Mouse (Mus musculus) lung, embryonic 16.5 days (tissue): Measurements from ENCODE around the gene Cfap36. TPM values are rescaled to one million over a fixed set of nuclear protein-coding genes. Genes with fewer than 3 reads are reported as not detected.

ENCODE experiments used
- ATAC-seq: fragments of 200-750 bp; cut with Nextera tagmentation; 2 replicates; pipeline ENCODE4 v1.8.0; 2017; ENCODE audit warnings: low read depth, mild to moderate bottlenecking, moderate library complexity
- H3K27ac ChIP-seq: fragments of 300-500 bp; sonication (generic); 2 replicates; pipeline ENCODE4 v1.5.1; 2014; ENCODE audit warnings: mild to moderate bottlenecking, control low read depth, low read length
- H3K27me3 ChIP-seq: fragments of 300-500 bp; sonication (generic); 2 replicates; pipeline ENCODE4 v1.6.1; 2014; ENCODE audit warnings: low read depth, low read length, mixed read lengths; ENCODE audit not compliant: control insufficient read depth, insufficient read depth
- H3K36me3 ChIP-seq: fragments of 300-500 bp; sonication (generic); 2 replicates; pipeline ENCODE4 v1.6.1; 2014; ENCODE audit warnings: low read length; ENCODE audit not compliant: control insufficient read depth, insufficient read depth
- H3K4me1 ChIP-seq: fragments of 300-500 bp; sonication (generic); replicated peaks from 2 replicates; pipeline ENCODE4 v1.6.1; 2014; ENCODE audit warnings: low read length, mixed read lengths; ENCODE audit not compliant: control insufficient read depth, insufficient read depth
- H3K4me2 ChIP-seq: fragments of 300-500 bp; sonication (generic); 2 replicates; pipeline ENCODE4 v1.6.1; 2014; ENCODE audit warnings: low read depth, low read length, control low read depth
- H3K4me3 ChIP-seq: fragments of 300-500 bp; sonication (generic); 2 replicates; pipeline ENCODE4 v1.5.1; 2014; ENCODE audit warnings: mild to moderate bottlenecking, low read length, control low read depth
- H3K9ac ChIP-seq: fragments of 300-500 bp; sonication (generic); 2 replicates; pipeline ENCODE4 v1.6.1; 2014; ENCODE audit warnings: low read length, control low read depth
- H3K9me3 ChIP-seq: fragments of 300-500 bp; sonication (generic); 2 replicates; pipeline ENCODE4 v1.6.1; 2016; ENCODE audit warnings: low read length; ENCODE audit not compliant: control insufficient read depth
- WGBS: fragments of 180-500 bp; shearing (Covaris S2); extraction: QIAGEN DNeasy Blood & Tissue Kit; methylation state at CpG from one replicate; pipeline ENCODE4 v1.1.7; 2014; 5-methylcytosine and 5-hydroxymethylcytosine counted together
- polyA plus RNA-seq: library from polyadenylated mRNA; unstranded; fragments of >200 nt; fragmentation: Nextera tagmentation; extraction: Ambion mirVana; gene quantifications from 2 replicates; pipeline ENCODE4 v1.2.1, GENCODE M21; 2015

Gene Cfap36
- polyA plus RNA-seq, 1 experiment from 2014 or later = 71.6 TPM

DNA sequence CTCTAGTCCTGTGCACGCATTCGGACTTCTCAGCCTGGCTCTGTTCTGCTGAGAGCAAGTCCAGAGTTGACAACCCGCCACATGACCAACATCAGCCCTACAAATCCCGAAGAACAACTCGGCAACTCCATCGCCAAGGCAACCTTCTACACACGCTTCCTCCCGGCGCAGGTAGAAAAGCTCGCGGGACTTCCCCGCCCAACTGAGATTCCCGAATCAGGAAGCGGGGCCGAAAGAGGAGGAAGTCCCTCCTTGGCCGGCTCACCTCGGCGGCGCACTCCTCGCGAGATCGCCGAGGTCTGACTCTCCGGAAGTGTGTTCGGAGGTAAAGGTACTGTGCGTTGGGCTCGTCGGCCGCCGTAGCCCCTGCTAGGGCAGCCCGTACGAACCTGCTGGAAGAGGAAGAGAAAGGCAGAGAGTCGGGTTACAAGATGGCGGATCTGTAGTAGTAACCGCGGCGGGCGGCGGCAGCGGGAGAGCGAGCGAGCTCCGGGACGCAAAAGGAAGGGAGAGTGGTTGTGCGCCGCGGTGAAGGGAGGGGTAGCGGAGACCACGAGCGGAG, 74.6 kb downstream of the Cfap36 start, which contains the start of gene Ppp4r3b:
Ppp4r3b (plus strand) TSS at position 328 of the 562 bp plus-strand sequence.
- H3K9me3 ChIP-seq = no peaks in the 10 kb centered on the region
- peak within 1 kb of the TSS; percentile 79 for H3K4me2 ChIP-seq
- peaks cover 8% of the 10 kb centered on the region for H3K4me1 ChIP-seq
- ATAC-seq = peak; percentile 99
- no peaks in the 10 kb centered on the region for H3K36me3 ChIP-seq
- WGBS = 0% methylated on average over 50 of the region's 50 CpGs
- peak within 1 kb of the TSS; percentile 68 for H3K4me3 ChIP-seq
- peak within 1 kb of the TSS; percentile 99 for H3K9ac ChIP-seq
- peak within 1 kb of the TSS; percentile 97 for H3K27ac ChIP-seq
- no peaks in the 10 kb centered on the region for H3K27me3 ChIP-seq

DNA sequence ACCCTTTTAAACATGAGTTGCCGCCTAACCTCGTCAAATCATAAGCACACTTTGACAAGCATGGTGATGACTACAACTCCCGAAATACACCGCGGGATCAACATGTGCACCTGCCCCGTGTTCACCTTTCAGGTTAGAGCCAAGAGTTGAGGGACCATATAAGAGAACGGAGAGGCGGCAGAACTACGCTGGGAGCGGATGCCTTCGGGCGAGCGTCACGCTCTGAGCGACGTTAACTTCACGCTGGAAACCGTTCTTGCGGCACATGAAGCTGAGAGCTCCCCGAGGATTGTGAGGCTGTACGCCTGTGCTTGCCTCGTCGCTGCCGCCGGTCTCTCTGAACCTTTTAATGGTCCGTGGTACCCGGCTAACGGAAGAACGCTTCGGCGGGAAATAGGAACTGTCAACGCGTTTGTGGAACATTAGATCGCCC, 75.2 kb downstream of the Cfap36 start:
- Histone ChIP-seq H3K27me3 (no peaks in the 10 kb centered on the region), H3K4me1 (peaks cover 8% of the 10 kb centered on the region), H3K9ac (peak overlapping the region; percentile 99), H3K9me3 (no peaks in the 10 kb centered on the region), H3K27ac (peak overlapping the region; percentile 55; the same call in 1 of the 2 replicates), H3K4me3 (peak overlapping the region; percentile 68), H3K4me2 (peak overlapping the region; percentile 77), H3K36me3 (no peaks in the 10 kb centered on the region)
- peak; percentile 26 for ATAC-seq
- under 1% methylated on average over 34 of the region's 34 CpGs for WGBS

Other genes starting within 250 kb of the Cfap36 start
- 34.4 and 38.8 TPM in 2 replicates for gene Pnpt1, start 116.7 kb downstream of the Cfap36 start, polyA plus RNA-seq
- gene Ppp4r3b, start 74.5 kb downstream of the Cfap36 start, polyA plus RNA-seq = 87.4 TPM in 2 replicates
- gene Ccdc88a, start 126.2 kb upstream of the Cfap36 start, polyA plus RNA-seq = 22.2 and 22.4 TPM in 2 replicates